Mouse (Mus musculus) NIH3T3 (cell line): Measurements from ENCODE around the gene Zfp319.
"Not testable (repeated sequence)": the region's sequence is repeated elsewhere in the genome, so short reads cannot be mapped to it uniquely, and the experiment has no call there.

Source experiments
- DNase-seq: peaks from one replicate; pipeline ENCODE4 v3.0.0-alpha.2; 2012; ENCODE audit warnings: low read depth

The Zfp319 gene

DNA sequence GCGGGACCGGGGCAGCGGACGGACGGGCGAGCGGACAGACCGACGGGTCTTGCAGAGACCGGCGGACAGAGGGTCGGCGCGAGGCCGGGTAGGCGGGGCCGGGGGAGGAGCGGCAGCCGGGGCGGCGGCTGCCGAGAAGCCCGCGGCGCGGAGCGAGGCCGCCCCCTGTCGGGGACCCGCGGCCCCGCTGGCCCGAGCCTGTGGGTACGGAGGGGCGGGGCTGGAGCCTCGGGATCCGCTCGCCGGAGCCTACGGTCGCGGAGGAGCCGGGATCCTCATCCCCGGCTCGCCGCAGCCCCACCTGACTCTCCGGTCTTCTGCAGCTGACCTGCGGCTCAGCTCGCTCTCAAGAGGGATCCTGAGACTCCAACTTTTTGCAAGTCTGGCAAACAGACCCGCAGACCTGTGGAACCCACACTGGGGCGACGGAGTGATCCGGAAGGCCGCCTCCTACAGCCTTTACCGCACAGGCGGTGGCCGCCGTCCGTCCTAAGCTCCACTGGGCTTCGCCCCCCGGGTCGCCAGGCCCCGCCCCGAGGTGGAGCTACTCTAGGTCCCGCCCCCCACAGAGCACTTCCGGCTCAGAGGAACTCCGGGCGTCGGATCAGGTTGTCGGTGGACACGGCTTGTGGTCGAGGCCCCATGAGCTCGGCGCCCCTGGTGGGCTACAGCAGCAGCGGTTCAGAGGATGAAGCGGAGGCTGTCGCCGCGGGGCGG is at the start of gene Zfp319, which contains the start of gene Usb1:
TSS of gene Zfp319 (minus strand) at position 231 of the 717 bp plus-strand sequence.
TSS of gene Usb1 (plus strand) at position 565 of the 717 bp plus-strand sequence.
- DNase-seq: peak; percentile 97

DNA sequence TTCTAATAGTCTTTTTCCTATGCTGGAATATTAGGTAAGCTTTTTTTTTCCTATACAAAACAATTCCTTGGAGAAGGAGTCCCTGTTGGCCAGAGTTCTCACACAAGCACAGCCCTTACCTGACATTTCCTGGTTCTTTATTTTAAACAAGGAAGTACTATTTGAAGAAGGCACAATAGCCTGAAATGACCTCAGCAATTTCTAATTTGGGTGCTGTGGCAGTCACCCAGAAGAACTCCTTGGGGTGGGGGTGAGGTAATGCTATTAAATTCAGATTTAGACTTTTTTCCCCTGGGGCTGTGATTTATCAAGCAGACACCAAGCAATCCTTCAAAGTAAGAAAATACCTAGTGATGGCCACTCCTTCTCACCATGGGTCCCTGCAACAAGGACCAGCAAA is 49.2 kb upstream of the Zfp319 start:
- no peak for DNase-seq

DNA sequence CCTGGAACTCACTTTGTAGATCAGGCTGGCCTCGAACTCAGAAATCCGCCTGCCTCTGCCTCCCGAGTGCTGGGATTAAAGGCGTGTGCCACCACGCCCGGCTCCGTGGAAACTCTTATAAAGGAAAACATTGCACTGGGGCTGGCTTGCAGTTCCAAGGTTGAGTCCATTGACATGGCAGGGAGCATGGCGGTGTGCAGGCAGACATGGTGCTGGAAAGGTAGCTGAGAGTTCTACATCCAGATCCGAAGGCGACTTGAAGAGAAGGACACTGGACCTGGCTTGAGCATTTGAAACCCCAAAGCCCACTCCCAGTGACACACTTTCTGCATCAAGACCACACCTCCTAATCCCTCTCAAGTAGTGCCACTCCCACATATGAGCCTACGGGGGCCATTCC is 47.2 kb upstream of the Zfp319 start:
- DNase-seq: not testable (repeated sequence)

DNA sequence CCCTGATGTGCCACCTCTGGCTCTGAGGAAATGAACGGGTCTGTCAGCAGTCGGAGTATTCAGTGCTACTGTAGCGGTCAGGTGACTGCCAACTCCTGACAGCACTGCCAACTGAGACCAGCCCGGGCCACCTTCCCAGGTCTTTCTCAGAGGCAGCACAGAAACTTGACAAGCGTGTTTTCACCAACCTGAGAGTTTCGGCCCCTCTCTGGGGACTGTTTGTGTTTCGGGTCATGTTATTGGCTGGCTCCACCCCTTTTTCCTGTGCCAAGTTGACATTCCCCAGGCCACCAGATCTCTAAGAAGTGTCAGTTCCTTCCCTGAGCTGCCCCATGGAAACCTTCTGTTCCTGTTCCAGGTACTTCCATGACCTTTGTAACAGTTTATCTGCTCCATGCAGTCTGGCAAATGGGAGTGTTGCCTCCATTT is 46.1 kb upstream of the Zfp319 start:
- no peak for DNase-seq

DNA sequence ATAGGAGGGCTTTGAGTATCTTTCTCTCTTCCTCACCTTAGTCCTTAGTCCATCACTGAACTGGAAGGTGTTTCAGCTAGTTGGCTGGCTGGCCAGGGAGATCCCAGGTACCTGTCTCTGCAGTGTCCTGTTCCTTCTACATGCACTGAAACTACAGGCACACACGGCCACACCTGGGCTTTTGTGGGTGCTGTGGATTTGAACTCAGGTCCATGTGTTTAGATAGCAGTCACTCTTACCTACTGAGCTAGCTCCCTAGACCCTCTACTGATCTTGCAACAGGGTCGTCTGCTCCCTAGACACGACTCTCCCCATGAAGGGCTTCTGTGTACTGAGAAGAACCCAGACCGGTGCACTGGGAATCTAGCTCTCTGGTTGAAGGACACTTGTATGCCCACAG is 45.4 kb upstream of the Zfp319 start:
- no peak for DNase-seq

DNA sequence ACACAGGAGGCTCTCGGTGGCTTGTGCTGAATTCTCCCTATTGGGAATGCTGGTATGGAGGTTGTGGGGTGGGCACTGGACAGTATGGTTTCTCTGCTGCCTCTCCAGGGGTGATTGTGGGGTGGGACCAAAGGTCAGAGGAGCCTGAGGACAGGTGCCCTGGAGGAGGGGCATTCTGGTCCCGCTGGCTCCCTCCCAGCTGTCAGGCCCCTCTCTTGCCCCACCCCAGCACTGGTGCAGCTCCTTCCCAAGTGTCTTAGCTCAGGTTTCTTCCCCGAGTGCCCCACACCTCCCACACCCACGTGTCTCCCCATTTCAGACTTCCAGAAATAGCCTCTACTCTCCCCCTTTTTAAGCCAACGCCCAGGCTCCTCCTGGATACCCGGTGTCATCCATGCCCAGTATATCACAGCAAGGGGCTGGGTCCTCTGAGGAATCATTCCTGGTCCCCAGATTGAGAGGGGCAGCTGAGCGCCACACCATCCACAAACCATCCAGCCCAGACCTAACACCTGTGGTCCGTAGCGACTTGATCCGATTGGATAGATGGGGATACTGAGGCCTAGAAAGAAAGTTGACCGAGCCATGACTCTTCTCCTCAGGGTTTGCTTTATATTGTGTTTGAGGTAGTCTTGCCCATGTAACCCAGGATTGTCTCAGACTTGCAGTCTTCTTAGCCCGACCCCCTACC is 44.7 kb upstream of the Zfp319 start:
- no peak for DNase-seq

DNA sequence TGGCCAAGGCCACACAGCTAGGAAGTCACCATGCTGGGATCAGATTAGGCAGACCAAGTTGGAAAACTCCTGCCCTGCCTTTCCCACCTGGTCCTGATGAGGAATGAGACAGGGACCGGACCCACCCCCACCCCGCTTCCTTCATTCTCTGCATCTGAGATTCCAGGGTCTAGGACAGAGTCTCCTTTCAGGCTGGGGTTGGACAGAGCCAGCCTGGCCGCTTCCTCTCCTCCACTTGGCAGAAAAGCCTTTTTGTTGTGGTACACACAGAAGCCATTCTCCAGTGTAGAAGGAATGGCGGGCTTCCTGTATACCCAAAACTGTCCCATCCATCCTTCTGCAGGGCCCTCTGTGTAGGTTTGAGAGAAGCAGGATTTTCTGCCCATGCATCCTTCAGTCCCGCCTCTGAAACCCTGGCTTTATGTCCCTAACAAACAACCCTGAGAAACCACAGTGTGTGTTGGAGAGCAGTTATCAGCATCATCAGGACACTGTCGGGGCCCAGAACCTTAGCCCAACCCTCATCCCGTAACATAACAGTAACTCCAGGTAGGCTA is 43.7 kb upstream of the Zfp319 start:
- no peak for DNase-seq

DNA sequence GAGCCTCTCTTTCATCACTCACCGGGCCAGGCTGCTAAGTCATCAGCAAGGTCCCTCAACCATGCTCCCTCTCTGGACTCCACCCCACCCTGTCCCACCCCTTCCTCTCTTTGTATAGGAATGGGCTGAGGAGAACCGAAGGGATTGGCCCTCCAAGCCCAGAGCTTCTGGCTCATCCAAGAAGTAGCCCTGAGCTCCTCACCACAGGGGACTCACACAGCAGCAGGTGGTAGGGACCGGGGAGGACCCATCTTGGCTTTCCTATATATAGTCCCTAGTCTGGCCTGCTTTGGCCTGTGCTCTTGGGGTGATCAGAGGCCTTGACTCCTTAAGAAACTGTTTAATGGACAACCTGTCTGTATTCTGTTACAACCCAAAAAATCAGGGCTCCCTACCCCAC is 42.7 kb upstream of the Zfp319 start:
- DNase-seq: no peak

DNA sequence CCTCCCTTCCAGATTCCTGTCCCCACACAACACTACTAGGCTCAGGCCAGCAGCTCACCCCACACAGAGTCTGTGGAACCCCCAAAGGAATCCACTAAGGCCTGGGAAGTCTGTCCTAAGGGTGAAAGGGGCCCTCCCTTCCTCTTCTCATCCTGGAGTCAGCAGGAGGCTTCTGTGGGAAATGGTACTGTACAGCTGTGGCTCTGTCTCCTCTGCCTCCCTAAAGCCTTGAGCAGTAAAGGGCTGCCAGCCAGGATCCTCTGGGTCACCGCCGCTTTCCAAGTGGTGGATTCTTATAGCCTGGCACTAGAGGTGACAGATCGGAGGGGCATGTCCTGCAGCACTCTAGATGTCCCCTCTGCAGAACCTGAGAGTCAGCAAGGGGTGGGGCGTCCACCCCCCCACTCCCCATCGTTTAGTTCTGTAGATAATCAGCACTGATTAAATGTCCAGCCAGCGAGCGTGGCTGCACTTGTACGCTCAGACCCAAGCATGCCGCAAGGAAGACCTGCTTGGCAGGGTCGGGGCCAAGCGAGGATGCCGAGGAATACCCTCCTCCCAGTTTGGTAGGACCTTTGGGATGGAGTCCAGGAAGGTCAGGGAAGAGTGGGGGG is 41.7 kb upstream of the Zfp319 start:
- DNase-seq: no peak

DNA sequence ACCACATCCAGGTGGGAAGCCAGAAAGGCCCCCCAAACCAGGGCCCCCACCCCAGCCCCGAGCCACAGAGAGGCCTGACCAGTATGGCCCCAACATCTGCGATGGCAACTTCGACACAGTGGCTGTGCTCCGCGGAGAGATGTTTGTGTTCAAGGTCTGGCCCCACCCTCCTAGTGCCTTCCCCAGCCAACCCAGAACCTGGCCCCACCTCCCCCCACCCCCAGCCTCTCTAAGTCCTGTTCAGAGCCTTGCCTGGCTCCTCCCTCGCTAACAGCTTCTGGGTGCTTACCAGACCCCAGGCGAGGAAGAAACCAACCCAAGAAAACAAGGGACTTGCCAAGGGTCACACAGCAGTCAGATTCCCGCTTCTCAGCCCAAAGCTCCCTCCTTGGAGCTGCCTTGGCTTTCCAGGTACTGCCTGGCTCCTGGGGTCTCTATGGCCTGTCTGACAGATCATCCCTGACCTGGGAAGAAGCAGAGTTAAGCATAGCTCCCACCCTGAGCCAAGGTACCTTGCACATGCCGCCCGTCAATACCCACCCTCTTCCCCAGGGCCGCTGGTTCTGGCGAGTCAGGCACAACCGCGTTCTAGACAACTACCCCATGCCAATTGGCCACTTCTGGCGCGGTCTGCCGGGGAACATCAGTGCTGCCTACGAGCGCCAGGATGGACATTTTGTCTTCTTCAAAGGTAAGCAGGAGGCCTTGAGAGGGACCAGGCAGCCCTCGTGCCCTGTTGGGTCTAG is 38.0 kb upstream of the Zfp319 start:
- no peak for DNase-seq

DNA sequence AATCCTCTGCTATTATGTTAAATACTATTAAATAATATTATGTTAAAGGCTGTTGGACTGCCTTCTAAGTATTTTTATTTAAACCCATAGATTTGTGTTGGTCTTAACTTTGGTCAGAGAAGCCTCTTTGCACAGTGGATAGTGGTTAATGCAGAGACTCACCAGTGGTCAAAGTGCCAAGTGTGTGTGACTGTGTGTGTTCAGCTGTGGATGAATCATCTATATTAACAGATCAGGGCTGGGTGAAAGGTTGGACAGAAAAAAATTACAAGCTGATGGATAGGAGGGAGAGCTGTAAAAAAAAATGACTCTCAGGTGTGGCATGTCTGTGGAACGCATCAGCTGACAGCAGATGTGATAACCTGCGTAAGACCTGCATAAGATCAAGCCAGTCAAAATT is 32.1 kb upstream of the Zfp319 start:
- DNase-seq: peak; percentile 78

DNA sequence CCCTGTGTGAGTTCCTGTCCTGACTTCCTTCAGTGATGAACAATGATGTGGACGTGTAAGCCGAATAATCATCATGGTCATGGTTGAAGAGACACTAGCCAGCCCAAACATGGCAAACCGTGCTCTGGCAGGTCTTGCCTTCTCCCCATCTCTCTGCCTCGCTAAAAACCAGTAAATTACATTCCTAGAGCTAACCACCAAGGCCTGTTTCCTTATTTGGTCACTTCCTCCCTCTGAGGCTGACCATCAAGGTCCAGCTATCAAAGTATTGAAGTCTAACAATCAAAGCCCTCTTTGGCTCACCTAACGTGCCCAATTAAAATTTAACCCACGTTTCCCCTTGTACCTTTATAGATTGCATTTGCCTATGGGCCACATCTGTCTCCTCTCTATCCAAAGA is 30.5 kb upstream of the Zfp319 start:
- DNase-seq: no peak

DNA sequence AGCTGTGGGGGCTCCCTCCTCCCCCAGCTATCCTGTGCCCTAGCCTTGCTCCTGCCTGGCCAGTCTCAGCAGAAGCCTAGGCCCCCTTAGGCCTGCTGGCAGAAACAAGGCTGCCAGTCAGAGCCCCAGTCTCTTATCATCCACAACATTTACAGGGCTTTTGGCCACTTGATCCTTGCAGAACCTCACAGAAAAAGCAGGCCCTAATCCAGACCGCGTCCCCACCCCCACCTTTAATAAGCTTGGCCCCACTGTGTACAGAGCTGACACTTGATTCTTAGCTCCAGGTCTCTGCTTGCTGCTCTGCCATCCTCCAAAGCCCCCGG is 29.2 kb upstream of the Zfp319 start:
- DNase-seq: no peak

DNA sequence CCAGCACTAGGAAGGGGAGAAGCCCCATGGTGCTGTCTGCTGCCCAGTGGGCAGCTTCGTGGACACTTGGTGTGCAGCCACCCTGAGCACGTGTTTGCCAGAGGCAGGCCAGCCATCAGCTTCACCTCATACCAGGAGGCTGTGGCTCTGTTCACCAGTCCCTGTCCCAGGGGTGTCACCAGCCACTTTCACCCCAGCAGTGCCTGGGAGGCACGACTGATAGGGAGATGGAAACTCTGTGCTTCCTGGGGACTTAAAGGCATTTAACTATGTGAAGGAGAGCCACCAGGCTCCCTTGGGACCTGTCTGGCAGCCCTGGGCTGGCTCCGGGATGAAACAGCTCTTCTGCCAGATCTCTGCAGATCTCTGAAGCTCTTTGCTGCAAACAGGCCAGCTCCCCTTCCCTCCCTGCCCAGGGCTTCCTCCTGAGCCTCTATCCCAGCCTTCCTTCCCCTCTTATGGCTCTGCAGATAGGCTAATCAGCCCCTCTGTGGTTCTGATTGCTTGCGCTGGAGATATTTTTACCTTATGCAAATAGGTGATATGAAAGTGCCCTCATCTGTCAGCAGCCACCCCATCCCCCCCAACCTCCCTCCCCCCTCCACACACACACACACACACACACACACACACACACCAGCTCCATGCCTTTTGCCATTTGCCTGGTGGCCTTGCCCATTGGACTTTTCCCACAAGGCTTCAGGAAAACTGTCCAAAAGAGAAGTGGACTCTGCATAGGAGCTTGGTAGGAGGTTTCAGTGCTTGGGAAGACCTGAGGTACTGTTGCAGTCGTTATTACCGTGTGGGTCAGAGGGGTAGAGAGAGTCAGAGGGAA is 28.6 kb upstream of the Zfp319 start:
- DNase-seq: no peak

DNA sequence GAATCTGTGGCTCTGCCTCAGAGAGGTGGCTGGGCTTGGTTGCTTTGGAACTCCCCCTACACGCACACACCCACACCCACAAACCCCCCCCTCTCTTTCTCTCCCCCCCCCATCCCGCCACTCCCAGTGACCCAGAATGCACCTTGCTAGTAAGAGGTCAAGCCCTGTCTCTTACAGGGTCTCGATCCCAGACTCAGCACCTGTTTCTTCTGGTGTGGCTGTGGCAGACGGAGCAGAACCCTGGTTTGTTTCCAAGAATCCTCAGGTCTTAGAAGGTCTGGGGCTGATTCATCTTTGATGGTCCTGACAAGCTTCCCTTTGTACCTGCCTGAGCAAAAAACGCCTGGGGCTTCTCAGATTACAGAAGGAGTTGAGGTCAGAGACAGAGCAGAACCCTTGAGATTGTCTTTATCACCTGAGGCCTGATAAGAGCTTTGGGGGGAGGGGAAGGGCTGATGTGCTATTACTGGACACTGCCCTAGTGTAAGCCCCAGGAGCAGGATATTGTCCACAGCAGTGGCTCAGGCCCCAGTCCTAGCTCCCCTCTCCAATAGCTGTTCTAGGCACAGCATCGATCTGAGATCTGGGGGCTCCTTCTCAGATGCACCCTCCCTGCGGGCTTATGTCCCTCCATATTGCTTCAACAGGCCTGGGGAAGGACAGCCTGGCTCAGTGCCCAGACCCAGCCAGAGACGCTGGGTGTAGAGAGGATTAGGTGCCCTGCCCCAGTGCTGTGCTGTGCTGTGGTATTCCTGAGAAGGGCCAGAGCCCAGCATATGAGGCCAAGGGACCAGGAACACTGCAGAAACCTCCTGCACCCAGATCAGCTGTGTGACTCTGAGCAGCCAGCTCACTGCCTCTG is 27.0 kb upstream of the Zfp319 start:
- no peak for DNase-seq

DNA sequence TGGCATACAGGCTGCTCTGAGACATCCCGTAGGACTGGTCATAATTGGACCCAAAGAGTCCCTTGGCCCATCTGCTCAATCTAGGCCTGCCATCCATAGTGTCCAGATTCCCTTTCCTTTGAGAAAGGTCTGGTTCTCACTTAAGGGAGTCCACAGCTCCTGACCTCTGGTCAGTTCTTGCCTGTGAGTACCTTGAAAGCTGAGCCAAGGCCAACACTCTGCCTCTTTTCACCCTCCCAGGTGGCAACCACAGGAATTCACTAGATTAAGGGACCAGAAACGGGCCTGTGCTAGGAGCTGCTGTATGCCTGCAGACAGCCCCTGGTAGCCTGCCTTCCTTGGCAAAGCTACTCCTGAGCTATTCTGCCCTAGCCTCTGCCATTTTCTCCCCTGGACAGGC is 22.9 kb upstream of the Zfp319 start:
- DNase-seq: no peak

DNA sequence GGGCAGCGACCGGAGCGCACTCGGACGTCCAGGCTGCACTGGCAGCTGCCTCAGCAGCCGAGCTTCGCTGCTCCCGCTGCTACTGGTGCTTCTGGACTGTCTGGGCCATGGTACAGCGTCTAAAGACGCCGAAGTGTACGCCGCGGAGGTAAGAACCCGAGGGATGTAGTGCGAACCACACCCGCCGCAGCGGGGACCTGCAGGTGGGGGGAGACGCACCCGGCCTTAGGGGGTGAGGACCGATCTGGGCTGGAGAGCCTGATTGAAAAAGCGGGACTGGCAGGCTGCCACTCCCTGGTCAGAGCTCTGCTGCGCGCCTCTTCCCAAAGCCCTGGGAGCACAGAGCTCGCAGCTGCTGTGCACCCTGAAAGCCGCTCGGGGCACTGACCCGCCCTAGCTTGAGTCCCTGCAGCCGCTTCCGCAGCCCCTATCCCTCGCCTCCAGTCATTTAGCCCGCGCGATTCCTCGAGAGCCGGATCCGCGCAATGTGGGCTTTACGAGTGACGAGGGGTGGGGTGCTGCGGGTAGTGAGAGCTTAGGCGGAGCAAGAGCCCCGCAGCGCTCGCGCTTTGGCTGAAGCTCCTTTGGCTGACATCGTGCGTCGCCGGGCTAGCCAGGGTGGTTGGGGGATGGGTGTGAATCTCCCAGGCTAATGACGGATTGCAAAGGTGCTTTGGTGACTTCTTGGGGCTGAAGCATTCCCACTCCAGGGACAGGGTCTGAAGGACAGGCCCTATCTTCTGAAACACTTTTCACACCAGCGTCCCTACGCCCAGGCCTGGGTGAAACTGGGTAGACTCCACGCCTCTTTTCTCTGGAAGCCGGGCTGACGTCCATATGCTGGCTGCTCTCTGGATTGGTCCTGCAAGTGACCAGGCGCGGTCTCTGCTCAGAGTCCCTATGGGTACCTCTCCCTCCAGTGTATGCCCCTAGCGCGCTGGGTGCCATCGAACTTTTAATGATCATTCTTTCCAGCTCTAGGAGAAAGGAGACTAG is 21.4 kb upstream of the Zfp319 start:
- no peak for DNase-seq

DNA sequence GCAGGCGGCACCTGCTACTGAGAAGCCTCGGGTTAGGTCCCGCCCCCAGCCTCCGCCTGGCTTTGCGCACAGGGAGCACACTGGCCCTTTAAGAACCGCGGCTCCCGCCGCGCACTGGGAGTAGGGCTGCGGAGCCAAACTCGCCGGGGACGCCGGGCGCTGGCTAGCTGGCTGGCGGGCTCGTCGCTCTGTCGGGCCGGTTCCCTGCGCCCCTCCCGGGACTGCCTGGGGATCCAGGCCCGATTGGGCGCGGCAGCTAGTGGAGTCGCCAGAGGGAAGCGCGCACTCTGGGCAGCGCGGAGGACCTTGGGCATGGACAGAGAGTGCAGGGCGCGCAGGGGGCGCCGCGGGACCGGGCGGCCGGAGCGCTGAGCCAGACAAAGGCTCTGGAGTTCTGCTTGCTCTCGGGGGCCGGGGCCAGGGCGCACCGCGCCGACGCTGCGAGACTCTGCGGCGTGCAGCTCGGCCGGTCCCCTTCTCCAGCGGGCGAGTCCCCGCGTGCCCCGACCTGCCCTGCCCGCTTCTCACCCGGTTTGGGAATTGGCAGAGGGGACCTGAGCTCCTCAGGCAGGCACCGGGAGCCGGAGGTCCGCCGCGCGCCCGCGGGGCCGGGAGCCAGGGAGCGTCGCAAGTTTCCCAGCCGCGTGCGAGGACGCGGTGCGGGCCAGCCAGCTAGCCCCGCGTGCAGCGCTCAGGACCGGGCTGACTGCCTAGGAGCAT is 20.6 kb upstream of the Zfp319 start, which contains the start of gene Mmp15:
TSS of gene Mmp15 (plus strand) at position 118 of the 720 bp plus-strand sequence.
- no peak for DNase-seq
